Mouse (Mus musculus): ENCODE measurements around the gene Myrf. TPM values are rescaled to one million over a fixed set of nuclear protein-coding genes. Genes with fewer than 3 reads are reported as not detected.

Myrf gene
- polyA plus RNA-seq (2015; fragmentation: Illumina TruSeq; extraction: RNeasy Lipid Tissue Mini Kit (QIAGEN cat#74804); ENCODE audit: low read depth, low replicate concordance) = 27.4 TPM

GRCm38 (mm10) chr19:10240654-10241305, at the start of gene Myrf:
TSS of gene Myrf (minus strand) at chr19:10240748.

GRCm38 (mm10) chr19:10203848-10204615, 36.5 kb downstream of the Myrf start, which contains the start of the genes Tmem258 and Fen1:
TSS of gene Tmem258 (plus strand) at chr19:10204014.
TSS of gene Fen1 (minus strand) at chr19:10204169.

GRCm38 (mm10) chr19:10182670-10183298, 57.8 kb downstream of the Myrf start, which contains the start of gene Fads1:
TSS of gene Fads1 (plus strand) at chr19:10182888.

Other genes with a start within 250 kb of the Myrf start
- gene Best1, start 239.1 kb downstream of the Myrf start, polyA plus RNA-seq (2015; fragmentation: Illumina TruSeq; extraction: RNeasy Lipid Tissue Mini Kit (QIAGEN cat#74804); ENCODE audit: low read depth, low replicate concordance) = 2.2 TPM
- 11.3 TPM for gene Rab3il1, start 239.1 kb downstream of the Myrf start, polyA plus RNA-seq (2015; fragmentation: Illumina TruSeq; extraction: RNeasy Lipid Tissue Mini Kit (QIAGEN cat#74804); ENCODE audit: low read depth, low replicate concordance)
- gene Fads3, start 199.2 kb downstream of the Myrf start, polyA plus RNA-seq (2015; fragmentation: Illumina TruSeq; extraction: RNeasy Lipid Tissue Mini Kit (QIAGEN cat#74804); ENCODE audit: low read depth, low replicate concordance) = 24.2 TPM
- gene Fads2, start 139.0 kb downstream of the Myrf start, polyA plus RNA-seq (2015; fragmentation: Illumina TruSeq; extraction: RNeasy Lipid Tissue Mini Kit (QIAGEN cat#74804); ENCODE audit: low read depth, low replicate concordance) = 125 TPM
- 168 TPM for gene Fads1, start 57.9 kb downstream of the Myrf start, polyA plus RNA-seq (2015; fragmentation: Illumina TruSeq; extraction: RNeasy Lipid Tissue Mini Kit (QIAGEN cat#74804); ENCODE audit: low read depth, low replicate concordance)
- 106 TPM for gene Tmem258, start 36.7 kb downstream of the Myrf start, polyA plus RNA-seq (2015; fragmentation: Illumina TruSeq; extraction: RNeasy Lipid Tissue Mini Kit (QIAGEN cat#74804); ENCODE audit: low read depth, low replicate concordance)
- gene Fen1, start 36.6 kb downstream of the Myrf start, polyA plus RNA-seq (2015; fragmentation: Illumina TruSeq; extraction: RNeasy Lipid Tissue Mini Kit (QIAGEN cat#74804); ENCODE audit: low read depth, low replicate concordance) = 12.3 TPM
- gene Dagla, start 64.1 kb upstream of the Myrf start, polyA plus RNA-seq (2015; fragmentation: Illumina TruSeq; extraction: RNeasy Lipid Tissue Mini Kit (QIAGEN cat#74804); ENCODE audit: low read depth, low replicate concordance) = 48.5 TPM
- 134 TPM for gene Syt7, start 148.3 kb upstream of the Myrf start, polyA plus RNA-seq (2015; fragmentation: Illumina TruSeq; extraction: RNeasy Lipid Tissue Mini Kit (QIAGEN cat#74804); ENCODE audit: low read depth, low replicate concordance)
- 44.2 TPM for gene Lrrc10b, start 216.7 kb upstream of the Myrf start, polyA plus RNA-seq (2015; fragmentation: Illumina TruSeq; extraction: RNeasy Lipid Tissue Mini Kit (QIAGEN cat#74804); ENCODE audit: low read depth, low replicate concordance)
- gene Ppp1r32, start 242.2 kb upstream of the Myrf start, polyA plus RNA-seq (2015; fragmentation: Illumina TruSeq; extraction: RNeasy Lipid Tissue Mini Kit (QIAGEN cat#74804); ENCODE audit: low read depth, low replicate concordance) = 1.9 TPM